Mouse (Mus musculus) adrenal gland, adult 8-10 months (tissue): ENCODE results near the gene Fut8. TPM values are rescaled to one million over a fixed set of nuclear protein-coding genes. Genes with fewer than 3 reads are reported as not detected.
"Not testable (repeated sequence)": the region's sequence is repeated elsewhere in the genome, so short reads cannot be mapped to it uniquely, and the experiment has no call there.

Experiments used
- DNase-seq: peaks from one replicate; pipeline ENCODE4 v3.0.0; 2022
- total RNA-seq, 4 experiments: library from RNA; stranded (reverse); gene quantifications; 2 replicates each; pipeline ENCODE4 v1.2.4; 2022

Fut8 gene
- total RNA-seq, 4 experiments from 2014 or later = 38.1 to 45.6 (median 39.2) TPM

DNA sequence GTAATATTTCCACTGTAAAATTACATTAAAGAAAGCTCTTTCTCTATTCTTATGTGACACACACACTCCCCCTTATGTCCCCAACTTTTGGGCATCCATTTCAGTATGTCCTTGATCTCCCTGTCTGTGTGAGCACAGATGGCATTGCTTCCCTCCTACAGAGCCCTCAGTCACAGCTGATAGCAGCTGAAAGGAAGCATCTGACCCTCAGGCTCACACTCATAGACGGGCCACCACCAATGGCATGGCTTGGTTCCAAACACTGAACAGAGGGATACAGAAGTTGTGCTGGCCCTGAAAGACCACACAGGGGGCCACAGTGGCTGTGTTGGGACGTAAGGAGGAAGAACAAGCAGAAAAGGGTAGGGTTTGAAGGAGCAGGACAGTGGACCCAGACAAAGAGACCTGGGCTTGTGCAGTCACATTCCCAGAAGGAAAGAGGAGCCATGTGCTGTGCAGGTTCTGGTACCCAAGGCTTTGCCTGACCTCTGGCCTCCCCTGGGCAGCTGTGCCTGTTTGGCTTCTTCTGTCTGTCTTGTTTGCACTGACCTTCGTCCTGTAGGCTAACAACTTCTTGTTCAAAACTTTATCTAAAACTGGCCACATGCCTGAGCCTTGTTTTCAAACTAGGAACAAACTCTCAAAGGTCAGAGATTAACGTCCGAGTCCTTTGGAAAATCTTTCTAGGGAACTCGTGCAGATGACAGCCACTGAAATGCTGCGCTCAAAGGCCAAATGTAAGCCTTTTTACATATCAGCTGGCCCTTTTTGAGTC is 263.7 kb downstream of the Fut8 start:
- no peak for DNase-seq

DNA sequence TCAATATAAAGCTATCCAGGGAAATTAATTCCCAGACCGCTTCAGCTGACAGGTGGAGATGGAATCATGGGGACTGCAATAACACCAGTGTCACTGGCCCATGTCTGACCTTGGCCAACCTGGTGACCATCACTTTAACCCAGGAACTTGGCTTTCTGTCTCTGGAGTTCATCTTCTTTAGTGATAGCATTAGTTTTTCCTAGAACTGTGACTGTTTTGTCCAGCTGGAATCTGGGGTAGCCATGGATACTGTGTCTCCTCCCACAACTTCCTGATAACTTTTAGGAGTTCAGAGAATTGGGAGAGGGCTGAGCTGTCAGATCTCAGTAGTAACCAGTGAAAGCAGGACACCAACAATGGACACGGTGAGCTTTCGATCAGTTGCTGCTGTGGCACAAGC is 264.3 kb downstream of the Fut8 start:
- DNase-seq = no peak

DNA sequence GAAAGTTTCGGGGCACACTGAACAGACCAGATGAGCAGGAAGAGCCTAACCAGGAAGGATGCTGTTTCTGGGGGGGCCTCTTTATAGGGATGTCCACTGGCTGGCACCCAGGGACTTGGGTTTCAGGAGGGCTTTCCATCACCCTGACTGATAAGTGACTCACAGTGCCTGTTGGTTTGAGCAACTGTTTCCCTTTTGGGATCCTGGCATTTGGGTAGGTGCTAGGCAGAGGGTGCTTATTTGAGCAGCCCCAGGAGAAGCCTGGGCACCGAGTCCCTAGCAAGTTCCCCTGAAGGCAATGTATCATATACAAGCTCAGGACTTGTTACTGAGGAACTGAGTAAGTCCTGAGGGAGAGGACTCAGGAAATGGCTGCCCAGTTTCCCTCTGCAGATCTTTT is 267.5 kb downstream of the Fut8 start:
- DNase-seq = no peak

DNA sequence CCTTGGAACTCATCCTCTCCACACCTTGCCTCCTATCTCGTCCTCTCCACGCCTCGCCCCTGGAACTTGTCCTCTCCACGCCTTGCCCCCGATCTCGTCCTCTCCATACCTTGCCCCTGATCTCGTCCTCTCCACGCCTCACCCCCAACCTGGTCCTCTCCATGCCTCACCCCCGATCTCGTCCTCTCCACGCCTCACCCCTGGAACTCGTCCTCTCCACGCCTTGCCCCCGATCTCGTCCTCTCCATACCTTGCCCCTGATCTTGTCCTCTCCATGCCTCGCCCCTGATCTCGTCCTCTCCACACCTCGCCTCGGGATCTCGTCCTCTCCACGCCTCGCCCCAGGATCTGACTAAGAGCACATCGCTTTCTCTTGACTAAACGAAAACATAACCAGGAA is 269.8 kb downstream of the Fut8 start:
- DNase-seq = no peak

DNA sequence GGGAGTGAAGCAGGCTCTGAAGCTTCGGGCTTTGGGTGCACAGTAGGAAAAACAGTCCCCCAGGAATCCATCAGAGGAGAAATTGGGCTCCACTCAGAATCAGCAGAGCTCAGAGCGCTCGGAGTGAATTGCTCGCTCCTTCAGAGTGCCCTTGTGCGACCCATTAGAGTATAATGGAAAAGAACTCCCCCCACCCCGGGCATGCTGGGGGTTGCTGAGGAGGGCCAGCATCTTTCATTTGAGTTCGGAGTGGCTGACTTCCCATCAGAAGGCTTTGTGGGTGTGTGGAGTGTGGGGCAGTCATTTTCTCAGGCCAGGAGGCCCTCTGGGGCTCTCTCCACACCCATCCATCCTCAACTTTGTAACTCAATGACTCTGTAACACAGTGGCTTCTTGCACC is 272.8 kb downstream of the Fut8 start:
- DNase-seq = no peak

DNA sequence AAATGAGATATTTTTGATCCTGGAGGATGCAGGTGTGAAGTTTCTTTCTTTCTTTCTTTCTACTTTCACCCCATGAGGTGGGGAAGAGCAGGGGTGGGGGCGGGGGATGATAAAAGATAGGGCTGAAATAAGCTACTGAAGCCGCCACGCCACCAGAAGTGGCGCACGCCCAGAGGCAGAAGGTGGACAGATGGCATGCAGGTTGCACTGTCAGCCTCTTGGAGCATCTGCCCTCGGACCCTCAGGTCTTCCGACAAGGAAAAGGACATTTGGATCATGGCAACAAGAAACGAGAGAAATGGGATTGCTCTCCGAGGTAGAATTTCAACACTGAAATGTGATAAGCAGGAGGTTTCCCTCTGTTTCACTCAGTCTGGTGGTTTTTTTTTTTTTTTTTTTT is 273.3 kb downstream of the Fut8 start:
- DNase-seq = no peak

DNA sequence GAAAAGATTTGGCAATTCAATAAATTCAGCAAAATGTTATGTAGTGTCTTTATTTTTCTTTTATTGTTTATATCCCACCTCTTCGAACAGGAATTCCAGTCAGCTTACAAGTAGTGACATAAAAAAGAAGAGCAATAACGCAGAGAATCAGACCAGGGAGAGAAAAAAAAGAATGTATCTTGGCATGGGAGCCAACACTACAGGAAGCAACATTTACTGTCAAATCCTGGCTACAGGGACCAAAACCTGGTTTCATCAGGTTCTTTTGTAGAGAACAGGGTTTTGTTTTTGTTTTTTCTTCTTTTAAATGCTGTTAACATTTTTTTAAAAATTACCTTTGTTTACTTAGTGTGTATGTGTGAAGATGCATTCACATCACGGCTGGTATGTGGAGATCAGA is 273.7 kb downstream of the Fut8 start:
- DNase-seq = no peak

DNA sequence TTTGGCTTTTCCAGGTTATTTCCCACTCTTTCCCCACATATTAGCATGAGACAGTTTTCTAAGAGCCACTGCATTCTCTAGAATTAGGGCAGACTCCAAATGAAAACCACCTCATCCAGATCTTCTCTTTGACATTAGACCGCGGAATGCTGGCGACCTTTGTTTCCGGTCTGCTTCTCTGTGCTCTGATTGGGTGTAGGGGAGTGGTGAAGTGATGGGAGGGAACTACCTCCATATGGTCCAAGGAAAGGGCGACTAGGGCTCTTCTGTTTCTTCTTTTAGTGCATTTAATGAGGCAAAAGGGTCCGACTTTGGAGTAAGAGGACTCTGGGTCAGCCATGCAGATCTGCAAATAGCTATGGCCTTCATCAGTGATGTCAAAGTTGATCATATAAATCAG is 278.9 kb downstream of the Fut8 start:
- DNase-seq = no peak

DNA sequence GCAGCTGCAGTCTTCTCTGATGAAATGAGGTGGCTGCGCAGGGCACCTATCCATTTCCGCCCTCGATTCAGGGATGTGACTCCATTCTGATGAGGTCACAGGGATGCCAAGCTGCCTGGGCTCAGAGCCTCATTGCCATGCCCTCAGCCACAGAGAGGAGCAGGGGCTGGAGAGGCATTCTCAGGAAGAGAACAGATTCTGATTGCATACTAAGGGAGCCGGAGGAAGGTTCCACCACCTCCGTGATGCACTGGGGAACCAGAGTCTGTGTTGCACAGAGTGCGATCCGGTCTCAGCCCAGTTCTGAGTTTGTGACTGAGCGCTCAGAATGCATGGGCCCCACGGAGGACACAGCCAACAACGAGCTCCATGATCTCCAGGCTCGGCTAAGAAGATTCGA is 279.8 kb downstream of the Fut8 start:
- no peak for DNase-seq

DNA sequence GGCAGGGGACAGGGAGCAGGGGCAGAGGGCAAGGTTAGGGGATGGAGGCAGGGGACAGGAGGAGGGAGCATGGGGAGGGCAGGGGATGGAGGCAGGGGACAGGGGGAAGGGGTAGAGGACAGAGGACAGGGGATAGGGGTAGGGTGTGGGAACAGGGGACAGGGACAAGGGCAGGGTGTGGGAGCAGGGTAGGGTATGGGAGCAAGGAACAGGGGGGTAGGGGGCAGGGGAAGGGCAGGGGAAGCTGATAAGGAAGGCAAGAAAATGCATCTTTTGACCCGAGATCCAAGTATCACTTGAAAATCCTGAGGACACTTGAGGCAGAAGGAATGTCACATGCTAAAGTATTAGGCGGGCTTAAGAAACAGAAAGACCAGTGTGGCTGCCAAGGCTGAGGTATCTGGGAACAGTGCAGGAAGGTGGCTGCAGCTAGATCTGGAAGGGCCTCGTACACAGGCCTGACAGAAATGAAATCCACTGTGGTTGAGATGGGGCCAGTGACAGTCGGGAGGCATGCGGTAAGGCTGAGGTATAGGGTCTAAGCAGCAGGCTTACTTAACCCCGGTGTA is 281.7 kb downstream of the Fut8 start:
- DNase-seq = no peak

DNA sequence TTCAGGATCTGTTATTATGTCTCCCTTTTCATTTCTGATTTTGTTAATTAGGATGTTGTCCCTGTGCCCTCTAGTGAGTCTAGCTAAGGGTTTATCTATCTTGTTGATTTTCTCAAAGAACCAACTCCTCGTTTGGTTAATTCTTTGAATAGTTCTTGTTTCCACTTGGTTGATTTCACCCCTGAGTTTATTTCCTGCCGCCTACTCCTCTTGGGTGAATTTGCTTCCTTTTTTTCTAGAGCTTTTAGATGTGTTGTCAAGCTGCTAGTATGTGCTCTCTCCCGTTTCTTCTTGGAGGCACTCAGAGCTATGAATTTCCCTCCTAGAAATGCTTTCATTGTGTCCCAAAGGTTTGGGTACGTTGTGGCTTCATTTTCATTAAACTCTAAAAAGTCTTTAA is 286.1 kb downstream of the Fut8 start:
- not testable (repeated sequence) for DNase-seq
